Mouse (Mus musculus) 3134 (cell line): ENCODE measurements around the gene Apoe.
"Not testable (repeated sequence)": the region's sequence is repeated elsewhere in the genome, so short reads cannot be mapped to it uniquely, and the experiment has no call there.

Experiments used
- DNase-seq: peaks from one replicate; pipeline ENCODE4 v3.0.0-alpha.2; 2011; ENCODE audit warnings: low spot score; ENCODE audit not compliant: insufficient read length; ENCODE audit errors: extremely low read depth

The Apoe gene

DNA sequence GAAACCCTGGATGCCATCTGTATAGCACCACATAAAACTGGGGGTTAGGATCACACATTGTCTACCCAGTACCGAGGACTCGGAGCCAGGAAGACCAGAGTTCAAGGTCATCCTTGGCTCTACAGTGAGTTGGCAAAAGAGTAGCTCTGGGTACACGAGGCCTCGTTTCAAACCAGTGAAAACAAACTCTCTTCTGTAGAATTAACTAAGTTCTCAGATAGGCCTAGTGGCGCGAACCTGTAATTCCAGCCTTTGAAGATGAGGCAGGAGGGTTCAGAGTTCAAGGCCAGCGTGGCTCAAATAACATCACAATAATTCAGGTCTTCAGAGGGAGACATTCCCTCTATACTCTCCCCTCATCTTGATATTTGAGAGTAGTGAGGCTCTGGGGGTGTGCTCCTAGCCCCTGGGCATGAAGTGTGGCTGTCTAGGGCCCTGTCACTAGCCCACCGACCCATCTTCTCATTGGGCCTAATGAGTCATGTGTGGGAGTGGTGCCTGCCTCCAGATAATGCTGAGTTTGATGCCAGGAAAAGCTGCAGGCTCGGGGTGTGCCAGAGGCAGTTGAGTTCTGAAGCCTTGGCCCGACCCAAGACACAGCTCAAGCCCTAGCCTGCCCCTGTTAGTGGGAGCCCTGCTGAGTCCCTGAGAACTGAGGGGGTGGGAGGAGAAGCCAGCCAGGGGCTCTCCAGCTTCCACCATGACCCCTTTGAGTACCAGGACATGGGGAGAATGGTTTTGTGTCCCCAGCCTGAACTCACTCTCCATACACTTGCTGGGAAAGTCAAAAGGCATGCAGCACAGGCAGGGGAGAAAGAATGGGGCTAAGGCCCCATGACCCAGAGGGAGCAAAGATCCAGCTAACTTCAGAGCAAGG is 4.4 kb downstream of the Apoe start:
- DNase-seq, result no peak

GRCm38 (mm10) chr7:19693421-19693820 is 5.6 kb downstream of the Apoe start:
- DNase-seq, result no peak

GRCm38 (mm10) chr7:19691873-19692865 is 6.8 kb downstream of the Apoe start, which contains the start of gene Apoc1:
TSS of gene Apoc1 (minus strand) at chr7:19692660.
- DNase-seq, result no peak

DNA sequence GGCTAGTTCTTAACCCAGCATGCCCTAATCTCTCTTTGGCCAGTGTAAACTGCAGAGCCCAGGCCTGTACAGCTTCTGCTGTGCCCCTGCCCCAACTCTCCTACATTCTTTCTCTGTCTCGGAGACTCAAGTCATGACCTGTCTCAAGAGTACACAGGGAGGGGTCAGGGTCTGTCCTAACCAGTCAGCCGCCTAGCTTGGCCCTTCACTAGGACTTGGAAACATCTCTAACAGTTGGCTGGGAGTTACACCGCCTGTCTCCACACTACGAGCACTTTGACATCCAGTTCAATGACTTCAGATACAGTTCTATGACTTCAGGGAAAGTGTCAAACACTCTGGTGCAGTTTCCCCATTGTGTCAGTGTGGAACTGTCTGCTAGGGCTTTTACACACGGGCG is 7.6 kb downstream of the Apoe start:
- DNase-seq, result no peak

GRCm38 (mm10) chr7:19690845-19691244 is 8.1 kb downstream of the Apoe start:
- no peak for DNase-seq

DNA sequence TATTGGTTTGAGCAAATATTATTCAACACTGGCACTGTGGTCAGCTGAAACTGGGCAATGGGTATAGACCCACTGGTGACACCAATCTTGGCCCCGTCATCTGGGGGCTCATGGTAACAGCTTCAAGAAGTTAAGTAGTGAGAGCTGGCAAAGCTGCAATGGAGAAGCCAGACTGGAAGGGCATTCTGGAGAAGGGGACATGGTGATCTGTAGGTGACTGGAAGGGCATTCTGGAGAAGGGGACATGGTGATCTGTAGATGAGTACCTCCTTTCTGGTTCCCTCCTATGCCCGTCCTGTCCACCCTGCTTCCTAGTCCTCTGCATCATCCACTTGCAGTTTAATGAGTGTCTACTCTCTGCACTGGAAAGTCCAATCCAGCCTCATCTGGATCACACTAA is 10.4 kb downstream of the Apoe start:
- DNase-seq, result no peak

DNA sequence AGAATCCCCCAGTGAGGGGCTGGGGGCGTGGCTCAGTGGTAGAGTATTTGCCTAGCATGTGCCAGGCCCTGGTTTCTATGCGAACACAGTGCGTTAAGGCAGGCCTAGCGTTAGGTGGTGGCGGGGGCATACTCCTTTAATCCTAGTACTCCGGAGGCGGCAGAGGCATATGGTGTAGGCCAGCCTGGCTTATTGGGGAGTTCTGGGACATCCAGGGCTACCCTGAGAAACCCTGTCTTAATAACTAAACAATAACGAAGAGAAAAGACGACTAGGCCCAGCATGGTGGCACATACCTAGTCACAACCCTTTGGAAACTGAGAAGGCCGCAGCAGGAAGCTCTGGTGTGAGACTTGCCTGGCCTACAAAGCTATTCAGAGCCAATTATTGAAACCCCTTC is 10.9 kb downstream of the Apoe start:
- DNase-seq, result no peak

DNA sequence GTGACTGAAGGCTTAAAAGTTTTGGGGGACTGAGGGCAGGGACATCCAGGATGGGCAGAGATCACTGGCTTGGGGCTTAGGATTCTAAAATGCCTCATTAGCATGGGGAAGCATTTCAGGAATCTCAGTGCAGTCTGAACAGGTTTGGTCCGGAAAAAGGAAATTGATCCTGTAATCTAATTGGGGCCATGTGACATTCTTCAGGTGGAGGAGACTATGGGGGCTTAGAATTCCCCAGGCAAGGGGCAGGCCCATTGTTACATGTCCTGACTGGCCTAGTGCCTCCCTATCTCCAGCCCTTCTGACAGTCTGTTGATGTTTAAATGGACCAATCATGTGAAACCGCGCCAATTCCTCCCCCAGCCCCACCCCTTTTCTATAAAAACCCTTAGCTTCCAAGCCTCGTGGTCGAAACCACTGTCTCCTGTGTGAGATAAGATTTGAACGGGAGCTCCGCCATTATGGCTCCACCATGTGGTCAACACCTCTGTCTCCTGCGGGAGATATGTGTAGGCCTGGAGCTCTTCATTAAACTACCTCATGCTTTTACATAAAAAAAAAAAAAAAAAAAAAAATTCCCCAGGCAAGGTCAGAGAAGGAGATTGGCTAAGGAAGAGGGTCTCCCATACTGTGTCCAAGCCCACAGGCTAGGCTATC is 11.9 kb downstream of the Apoe start:
- DNase-seq, result not testable (repeated sequence)

GRCm38 (mm10) chr7:19686521-19686920 is 12.5 kb downstream of the Apoe start:
- DNase-seq, result no peak

GRCm38 (mm10) chr7:19685374-19685773 is 13.6 kb downstream of the Apoe start:
- no peak for DNase-seq

- DNase-seq, result no peak
These were observed 15.2 kb downstream of the Apoe start for GRCm38 (mm10) chr7:19683771-19684201.

DNA sequence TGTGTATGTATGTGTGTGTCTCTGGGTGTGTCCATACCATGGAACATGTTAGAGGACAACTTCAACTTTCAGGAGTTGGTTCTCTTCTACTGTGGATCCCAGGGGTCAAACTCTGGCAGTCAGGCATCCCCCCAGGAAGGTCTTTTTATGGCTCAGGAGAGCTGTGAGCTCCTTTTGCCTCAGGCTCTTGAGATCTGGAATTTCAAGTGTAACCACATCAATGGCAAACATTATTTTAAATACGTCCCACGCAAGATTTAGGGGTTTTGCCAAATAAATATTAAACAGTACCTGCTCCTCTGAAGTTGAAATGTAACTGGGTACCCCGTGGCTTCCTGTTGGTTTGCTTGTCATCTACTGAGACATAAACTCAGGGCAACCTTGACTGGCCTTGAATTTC is 16.0 kb downstream of the Apoe start:
- DNase-seq, result no peak

- no peak for DNase-seq
These were observed 17.7 kb downstream of the Apoe start, which contains the start of the genes Gm44805 and Apoc4 for GRCm38 (mm10) chr7:19681202-19681694. TSS of gene Gm44805 (minus strand) at chr7:19681423. TSS of gene Apoc4 (minus strand) at chr7:19681479.

DNA sequence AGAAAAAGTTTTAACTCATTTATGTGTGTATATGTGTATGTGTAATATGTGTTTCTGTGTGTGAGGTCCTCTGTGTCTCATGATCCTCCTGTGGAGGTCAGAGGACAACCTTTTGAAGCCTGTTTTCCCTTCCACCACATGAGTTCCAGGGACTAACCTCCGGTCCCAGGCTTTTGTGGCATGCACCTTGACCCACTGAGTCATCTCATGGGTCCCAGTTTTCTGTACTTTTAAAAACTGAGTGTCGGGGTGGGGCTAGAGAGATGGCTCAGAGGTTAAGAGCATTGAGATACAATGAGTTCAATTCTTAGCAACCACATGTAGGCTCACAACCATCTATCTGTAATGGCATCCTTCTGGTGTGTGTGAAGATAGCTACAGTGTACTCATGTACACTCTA is 18.3 kb downstream of the Apoe start:
- no peak for DNase-seq

DNA sequence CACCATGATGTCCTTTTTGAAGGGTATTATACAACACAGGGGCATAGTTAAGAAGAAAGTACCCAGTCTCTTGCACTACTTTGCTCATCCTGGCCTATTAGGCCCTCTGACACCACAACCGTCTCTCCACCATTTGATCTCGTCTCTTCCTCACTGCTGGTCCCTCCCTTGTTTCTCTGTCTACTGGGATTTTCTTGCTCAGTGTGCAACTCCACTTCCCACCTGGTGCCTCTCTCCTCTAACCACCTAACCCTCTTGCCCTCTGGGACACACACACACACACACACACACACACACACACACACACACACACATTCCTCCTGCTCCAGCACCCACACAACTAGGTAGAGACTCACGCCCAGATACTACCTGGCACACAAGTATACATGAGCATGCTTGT is 20.1 kb downstream of the Apoe start:
- no peak for DNase-seq

GRCm38 (mm10) chr7:19677872-19678271 is 21.1 kb downstream of the Apoe start, which contains the start of gene Apoc2:
TSS of gene Apoc2 (minus strand) at chr7:19677941.
- no peak for DNase-seq

DNA sequence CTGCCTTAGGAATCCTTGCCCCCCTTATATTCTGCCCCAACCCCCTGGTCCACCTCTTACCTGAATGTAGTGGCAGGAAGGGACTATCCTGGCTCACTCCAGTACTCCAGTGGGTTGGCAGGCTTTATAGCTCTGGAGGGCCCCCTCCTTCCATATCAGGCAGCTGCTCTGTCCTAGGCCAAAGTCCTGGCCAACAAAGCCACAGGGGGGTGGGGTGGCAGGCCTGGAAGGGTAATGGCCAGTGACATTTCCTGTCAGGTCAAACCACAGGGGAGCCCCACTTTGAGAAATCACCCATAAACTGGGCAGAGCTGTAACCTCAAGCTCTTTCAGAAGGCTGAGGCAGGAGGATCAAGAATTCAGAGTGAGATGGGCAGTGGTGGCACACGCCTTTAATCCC is 22.3 kb downstream of the Apoe start:
- DNase-seq, result no peak

DNA sequence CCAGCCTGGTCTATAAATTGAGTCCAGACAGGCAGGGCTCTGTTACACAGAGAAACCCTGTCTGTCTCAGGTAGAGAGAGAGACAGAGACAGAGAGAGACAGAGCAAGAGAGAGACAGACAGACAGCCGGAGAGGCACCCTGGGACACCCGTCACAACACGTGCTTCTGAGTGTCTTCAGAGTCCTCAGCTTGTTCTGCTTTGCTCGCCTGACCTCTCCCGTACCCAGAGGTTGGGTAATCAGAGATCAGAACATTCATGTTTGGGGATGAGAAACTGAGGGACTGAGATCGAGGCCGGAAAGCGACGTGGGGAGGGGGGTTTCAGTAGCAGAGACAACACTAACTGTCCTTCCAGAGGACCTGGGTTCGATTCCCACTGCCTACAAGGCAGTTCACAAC is 23.2 kb downstream of the Apoe start:
- no peak for DNase-seq

GRCm38 (mm10) chr7:19673083-19673699 is 25.8 kb downstream of the Apoe start:
- no peak for DNase-seq

DNA sequence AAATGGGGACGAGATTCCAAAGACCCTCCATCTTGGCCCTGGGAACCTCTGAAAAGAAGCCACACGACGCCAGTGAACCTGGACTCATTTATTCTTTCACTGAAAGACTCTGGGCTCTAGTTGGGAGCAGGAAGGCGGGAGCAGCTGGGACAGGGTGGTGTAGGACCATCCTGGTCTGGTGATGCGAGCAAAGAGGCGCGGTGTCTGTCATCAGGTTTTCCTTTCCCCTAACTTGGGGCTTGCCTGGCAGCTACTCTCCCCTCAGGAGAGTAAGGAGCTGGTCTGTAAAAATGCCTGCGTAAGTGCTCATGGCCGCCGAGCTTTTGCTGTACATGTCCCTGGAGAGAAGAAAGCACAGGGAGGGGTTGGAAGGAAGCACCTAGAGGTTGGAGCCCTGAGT is 27.5 kb downstream of the Apoe start:
- no peak for DNase-seq
